Mouse (Mus musculus): ENCODE data around the gene Srgn. TPM values are rescaled to one million over a fixed set of nuclear protein-coding genes. Genes with fewer than 3 reads are reported as not detected.
"Not testable (repeated sequence)": the region's sequence is repeated elsewhere in the genome, so short reads cannot be mapped to it uniquely, and the experiment has no call there.

Srgn gene
- polyA plus RNA-seq, 1 experiment from 2014 or later: 5.7 TPM

- no peak for ATAC-seq (ENCODE audit: low FRiP score, low TSS enrichment)
These were observed 25.3 kb downstream of the Srgn start for GRCm38 (mm10) chr10:62501951-62502350.

GRCm38 (mm10) chr10:62500916-62501615, 26.2 kb downstream of the Srgn start:
- WGBS: 92% methylated on average over 9 of the region's 9 CpGs
- Histone ChIP-seq H3K4me3 (ENCODE audit: low read length) (no peak overlapping the region), H3K27ac (ENCODE audit: low read depth, low read length) (no peak overlapping the region), H3K36me3 (ENCODE audit: control insufficient read depth, insufficient read depth, low read length) (no peaks in the 10 kb centered on the region), H3K4me2 (replicated peaks; ENCODE audit: low read depth, low read length) (no peak overlapping the region), H3K9ac (ENCODE audit: low read depth, low read length) (no peak overlapping the region), H3K9me3 (ENCODE audit: control insufficient read depth, low read length) (no peaks in the 10 kb centered on the region), H3K27me3 (ENCODE audit: control insufficient read depth, insufficient read depth, low read length) (no peaks in the 10 kb centered on the region), H3K4me1 (ENCODE audit: control insufficient read depth, insufficient read depth, low read length) (no peaks in the 10 kb centered on the region)
- 0 out of 2 replicates have a peak, but pooled peaks have one; percentile 10 for ATAC-seq (ENCODE audit: low FRiP score, low TSS enrichment)

More at GRCm38 (mm10) chr10:62501951-62502350, 25.3 kb downstream of the Srgn start:
- Histone ChIP-seq H3K36me3 (ENCODE audit: control insufficient read depth, insufficient read depth, low read length) (no peaks in the 10 kb centered on the region), H3K27me3 (ENCODE audit: control insufficient read depth, insufficient read depth, low read length) (no peaks in the 10 kb centered on the region), H3K4me2 (replicated peaks; ENCODE audit: low read depth, low read length) (no peak overlapping the region), H3K4me3 (ENCODE audit: low read length) (no peak overlapping the region), H3K9me3 (ENCODE audit: control insufficient read depth, low read length) (no peaks in the 10 kb centered on the region), H3K4me1 (ENCODE audit: control insufficient read depth, insufficient read depth, low read length) (no peaks in the 10 kb centered on the region), H3K27ac (ENCODE audit: low read depth, low read length) (no peak overlapping the region), H3K9ac (ENCODE audit: low read depth, low read length) (no peak overlapping the region)
- WGBS: 81% methylated on average over 7 of the region's 7 CpGs

DNA sequence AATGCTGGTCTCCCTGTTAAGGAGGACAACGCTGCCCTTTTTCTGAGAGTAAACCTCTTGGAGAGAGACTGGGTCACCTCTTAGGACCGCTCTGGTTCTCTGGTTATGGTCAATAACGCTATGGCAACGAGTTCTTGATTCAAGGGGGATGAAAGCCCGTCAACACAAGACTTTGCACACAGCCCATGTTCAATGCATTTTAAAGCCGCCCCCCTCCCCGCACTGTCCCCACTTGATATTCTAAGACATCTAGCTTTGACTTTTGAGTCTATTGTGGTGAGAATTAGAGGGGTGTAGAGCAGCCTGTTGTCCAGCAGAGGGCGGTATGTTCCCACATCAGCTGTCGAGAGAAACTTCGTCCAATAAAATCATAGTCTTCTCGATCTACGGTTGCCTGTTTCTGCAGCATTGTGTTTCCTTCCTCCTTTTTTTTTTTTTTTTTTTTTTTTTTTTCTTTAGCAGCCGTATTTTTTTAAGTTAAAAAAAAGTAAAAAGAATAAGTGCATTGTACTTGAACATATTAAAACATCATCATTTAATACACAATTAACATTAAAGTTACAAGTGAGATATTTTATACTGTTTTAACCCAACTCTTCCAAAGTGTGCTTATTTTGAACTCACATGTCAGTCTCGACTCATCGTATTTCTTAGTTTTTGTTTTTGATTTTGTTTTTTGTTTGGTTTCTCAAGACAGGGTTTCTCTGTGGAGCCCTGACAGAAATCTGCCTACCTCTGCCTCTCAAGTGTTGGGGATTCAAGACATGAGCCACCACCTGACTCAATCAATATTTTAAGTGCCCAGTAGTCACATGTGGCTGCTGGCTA, 26.9 kb downstream of the Srgn start:
- Histone ChIP-seq H3K9ac (ENCODE audit: low read depth, low read length) (no peak overlapping the region), H3K27me3 (ENCODE audit: control insufficient read depth, insufficient read depth, low read length) (no peaks in the 10 kb centered on the region), H3K4me3 (ENCODE audit: low read length) (no peak overlapping the region), H3K4me1 (ENCODE audit: control insufficient read depth, insufficient read depth, low read length) (no peaks in the 10 kb centered on the region), H3K36me3 (ENCODE audit: control insufficient read depth, insufficient read depth, low read length) (no peaks in the 10 kb centered on the region), H3K9me3 (ENCODE audit: control insufficient read depth, low read length) (no peaks in the 10 kb centered on the region), H3K4me2 (replicated peaks; ENCODE audit: low read depth, low read length) (no peak overlapping the region), H3K27ac (ENCODE audit: low read depth, low read length) (no peak overlapping the region)
- WGBS: 25% methylated on average over 15 of the region's 15 CpGs
- peak; percentile 61 for ATAC-seq (ENCODE audit: low FRiP score, low TSS enrichment)

DNA sequence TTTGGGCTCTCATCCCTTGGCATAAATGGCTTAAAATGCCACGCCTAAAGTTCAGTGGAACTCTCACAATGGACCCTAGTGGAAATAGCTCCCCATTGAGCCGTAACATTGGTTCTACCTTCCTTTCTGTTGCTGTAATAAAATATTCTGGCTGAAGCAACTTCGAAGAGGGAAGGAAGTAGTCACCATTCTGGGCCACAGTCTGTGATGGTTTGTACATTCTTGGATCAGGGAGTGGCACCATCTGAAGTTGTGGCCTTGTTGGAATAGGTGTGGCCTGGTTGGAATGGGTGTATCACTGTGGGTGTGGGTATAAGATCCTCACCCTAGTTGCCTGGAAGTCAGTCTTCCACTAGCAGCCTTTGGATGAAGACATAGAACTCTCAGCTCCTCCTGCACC, 35.6 kb downstream of the Srgn start:
- H3K9ac ChIP-seq (ENCODE audit: low read depth, low read length); H3K4me2 ChIP-seq (replicated peaks; ENCODE audit: low read depth, low read length); ATAC-seq (ENCODE audit: low FRiP score, low TSS enrichment); H3K27me3 ChIP-seq (ENCODE audit: control insufficient read depth, insufficient read depth, low read length); H3K27ac ChIP-seq (ENCODE audit: low read depth, low read length); H3K4me1 ChIP-seq (ENCODE audit: control insufficient read depth, insufficient read depth, low read length); H3K4me3 ChIP-seq (ENCODE audit: low read length); H3K36me3 ChIP-seq (ENCODE audit: control insufficient read depth, insufficient read depth, low read length); H3K9me3 ChIP-seq (ENCODE audit: control insufficient read depth, low read length): not testable (repeated sequence)
- 86% methylated on average over 3 of the region's 3 CpGs for WGBS

GRCm38 (mm10) chr10:62488266-62488665, 39.0 kb downstream of the Srgn start:
- Histone ChIP-seq H3K9ac (ENCODE audit: low read depth, low read length) (no peak overlapping the region), H3K4me1 (ENCODE audit: control insufficient read depth, insufficient read depth, low read length) (peaks cover 3% of the 10 kb centered on the region; the same call in 1 of the 2 replicates), H3K36me3 (ENCODE audit: control insufficient read depth, insufficient read depth, low read length) (no peaks in the 10 kb centered on the region), H3K4me3 (ENCODE audit: low read length) (no peak overlapping the region), H3K27me3 (ENCODE audit: control insufficient read depth, insufficient read depth, low read length) (no peaks in the 10 kb centered on the region), H3K9me3 (ENCODE audit: control insufficient read depth, low read length) (no peaks in the 10 kb centered on the region), H3K27ac (ENCODE audit: low read depth, low read length) (no peak overlapping the region), H3K4me2 (replicated peaks; ENCODE audit: low read depth, low read length) (no peak overlapping the region)
- 6% methylated on average over 1 of the region's 1 CpGs for WGBS
- ATAC-seq (ENCODE audit: low FRiP score, low TSS enrichment): no peak

- WGBS: under 1% methylated on average over 47 of the region's 59 CpGs
These were observed 40.4 kb downstream of the Srgn start, which contains the start of gene Vps26a for GRCm38 (mm10) chr10:62486618-62487415. Vps26a (minus strand) TSS chr10:62486805.

DNA sequence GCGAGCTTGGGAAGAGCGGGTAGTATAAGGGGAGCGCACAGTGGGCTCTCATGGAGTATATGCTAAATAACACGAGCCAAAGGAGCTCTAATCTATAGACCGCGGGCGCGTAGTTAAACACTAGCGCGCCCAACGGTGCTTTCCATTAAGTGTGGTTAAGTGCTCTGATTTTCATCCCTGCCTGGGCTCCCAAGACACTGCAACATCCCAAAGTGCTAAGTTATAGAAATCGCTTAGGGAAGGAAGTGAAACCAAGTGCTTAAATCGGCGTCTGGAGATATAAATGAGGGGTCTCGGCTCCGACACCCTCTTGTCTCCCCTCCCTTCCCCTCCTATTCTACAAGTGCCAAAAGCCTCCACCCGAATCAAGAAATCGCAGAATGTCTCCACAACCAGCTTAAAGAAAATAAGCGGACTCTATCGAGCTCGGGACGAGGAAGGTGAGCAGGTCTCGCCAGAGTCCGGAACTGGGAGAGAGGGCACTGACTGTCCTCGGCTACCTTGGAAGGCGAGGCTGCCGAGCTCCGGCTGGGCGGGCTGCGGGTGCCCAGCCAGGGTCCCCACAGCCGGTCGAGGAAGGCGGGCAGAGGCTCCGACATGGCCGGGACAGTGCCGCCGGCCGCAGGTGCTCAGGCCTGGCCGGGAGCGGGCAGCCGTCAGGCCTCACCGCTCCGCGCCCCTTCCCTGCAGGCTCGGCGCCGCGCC, 41.2 kb downstream of the Srgn start:
- H3K4me1 ChIP-seq (ENCODE audit: control insufficient read depth, insufficient read depth, low read length): peaks cover 3% of the 10 kb centered on the region; the same call in 1 of the 2 replicates
- peak overlapping the region; percentile 51 for H3K4me2 ChIP-seq (replicated peaks; ENCODE audit: low read depth, low read length)
- no peaks in the 10 kb centered on the region for H3K9me3 ChIP-seq (ENCODE audit: control insufficient read depth, low read length)
- WGBS: under 1% methylated on average over 42 of the region's 48 CpGs
- peak overlapping the region; percentile 80 for H3K9ac ChIP-seq (ENCODE audit: low read depth, low read length)
- no peaks in the 10 kb centered on the region for H3K36me3 ChIP-seq (ENCODE audit: control insufficient read depth, insufficient read depth, low read length)
- peak; percentile 85 for ATAC-seq (ENCODE audit: low FRiP score, low TSS enrichment)
- peak overlapping the region; percentile 69 for H3K4me3 ChIP-seq (ENCODE audit: low read length)
- H3K27me3 ChIP-seq (ENCODE audit: control insufficient read depth, insufficient read depth, low read length): no peaks in the 10 kb centered on the region
- H3K27ac ChIP-seq (ENCODE audit: low read depth, low read length): peak overlapping the region; percentile 68; the same call in 1 of the 2 replicates

More at GRCm38 (mm10) chr10:62486618-62487415, 40.4 kb downstream of the Srgn start, which contains the start of gene Vps26a:
- Histone ChIP-seq H3K27ac (ENCODE audit: low read depth, low read length) (peak within 1 kb of the TSS; percentile 68; the same call in 1 of the 2 replicates), H3K9me3 (ENCODE audit: control insufficient read depth, low read length) (no peaks in the 10 kb centered on the region), H3K4me1 (ENCODE audit: control insufficient read depth, insufficient read depth, low read length) (peaks cover 3% of the 10 kb centered on the region; the same call in 1 of the 2 replicates), H3K9ac (ENCODE audit: low read depth, low read length) (peak within 1 kb of the TSS; percentile 80), H3K36me3 (ENCODE audit: control insufficient read depth, insufficient read depth, low read length) (no peaks in the 10 kb centered on the region), H3K4me3 (ENCODE audit: low read length) (peak within 1 kb of the TSS; percentile 69), H3K27me3 (ENCODE audit: control insufficient read depth, insufficient read depth, low read length) (no peaks in the 10 kb centered on the region), H3K4me2 (replicated peaks; ENCODE audit: low read depth, low read length) (peak within 1 kb of the TSS; percentile 74)
- peak; percentile 91 for ATAC-seq (ENCODE audit: low FRiP score, low TSS enrichment)

Data from kidney, embryonic 14.5 days (tissue).